Mouse (Mus musculus): ENCODE measurements around the gene Arhgap10.

Arhgap10 gene

GRCm38 (mm10) chr8:77444166-77444870, 73.4 kb downstream of the Arhgap10 start:
- WGBS: 43% methylated on average over 10 of the region's 10 CpGs

- WGBS: 83% methylated on average over 7 of the region's 7 CpGs
Observed at GRCm38 (mm10) chr8:77442452-77442851, 75.3 kb downstream of the Arhgap10 start.

DNA sequence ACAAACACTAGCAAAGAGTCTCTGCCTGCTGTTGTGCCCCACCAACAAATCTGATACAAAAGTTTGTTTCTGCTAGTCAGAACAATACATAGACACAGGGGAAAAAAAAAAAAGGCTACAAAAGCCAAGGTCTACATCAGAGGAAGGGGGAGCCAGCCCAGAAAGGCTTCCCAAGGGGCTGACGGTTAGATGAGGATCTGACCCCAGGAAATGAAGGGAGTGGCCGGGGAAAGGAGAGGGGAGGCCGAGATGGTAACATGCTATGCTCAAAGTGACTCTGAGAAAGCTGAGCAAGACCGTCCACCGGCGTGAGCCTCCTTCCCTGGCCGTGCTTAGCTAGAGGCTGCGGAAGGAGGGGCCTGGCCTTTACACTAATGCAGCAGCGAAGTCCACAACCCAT, 76.8 kb downstream of the Arhgap10 start:
- 82% methylated on average over 9 of the region's 9 CpGs for WGBS

DNA sequence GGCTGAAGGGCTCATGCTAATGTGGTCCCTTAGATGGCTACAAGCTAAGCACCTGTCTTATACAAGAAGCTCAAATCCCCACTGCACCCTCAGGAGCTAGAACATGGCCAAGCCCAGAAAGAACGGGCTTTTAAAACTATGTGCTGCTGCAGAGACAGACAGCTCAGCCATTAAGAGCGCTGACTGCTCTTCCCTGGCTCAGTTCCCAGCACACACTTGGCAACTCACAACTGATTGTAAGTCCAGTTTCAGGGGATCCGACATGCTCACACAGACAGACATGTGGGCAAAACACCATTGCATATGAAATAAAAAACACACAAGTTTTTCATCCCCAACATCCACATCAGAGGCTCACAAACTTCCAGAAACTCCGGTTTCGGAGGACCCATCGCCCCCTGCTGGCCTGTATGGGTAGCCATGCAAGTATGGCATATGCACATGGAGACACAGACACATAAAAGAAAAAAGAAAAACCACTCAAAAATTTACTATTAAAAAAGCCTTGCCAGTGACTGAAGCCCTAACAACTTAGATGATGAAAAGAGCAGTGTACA, 77.4 kb downstream of the Arhgap10 start:
- 70% methylated on average over 6 of the region's 6 CpGs for WGBS

DNA sequence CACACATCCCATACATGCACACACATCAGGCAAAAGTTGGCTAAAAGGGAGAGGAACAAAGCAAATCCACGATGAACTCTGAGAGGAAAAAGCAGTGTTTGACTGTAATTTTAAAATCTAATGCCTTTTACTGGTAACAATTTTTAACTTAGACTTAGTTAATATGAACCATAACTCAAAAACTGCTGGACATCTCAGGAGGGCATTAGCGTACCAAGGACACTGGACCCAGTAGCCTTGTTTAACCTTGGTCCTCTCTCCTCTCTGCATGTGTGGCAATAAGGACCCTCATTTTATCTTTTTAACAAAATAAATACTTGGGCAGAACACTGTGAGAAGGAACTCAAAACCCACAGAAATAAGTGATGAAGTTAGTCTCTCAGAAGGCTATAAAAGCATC, 78.1 kb downstream of the Arhgap10 start:
- WGBS: 92% methylated on average over 2 of the region's 2 CpGs

DNA sequence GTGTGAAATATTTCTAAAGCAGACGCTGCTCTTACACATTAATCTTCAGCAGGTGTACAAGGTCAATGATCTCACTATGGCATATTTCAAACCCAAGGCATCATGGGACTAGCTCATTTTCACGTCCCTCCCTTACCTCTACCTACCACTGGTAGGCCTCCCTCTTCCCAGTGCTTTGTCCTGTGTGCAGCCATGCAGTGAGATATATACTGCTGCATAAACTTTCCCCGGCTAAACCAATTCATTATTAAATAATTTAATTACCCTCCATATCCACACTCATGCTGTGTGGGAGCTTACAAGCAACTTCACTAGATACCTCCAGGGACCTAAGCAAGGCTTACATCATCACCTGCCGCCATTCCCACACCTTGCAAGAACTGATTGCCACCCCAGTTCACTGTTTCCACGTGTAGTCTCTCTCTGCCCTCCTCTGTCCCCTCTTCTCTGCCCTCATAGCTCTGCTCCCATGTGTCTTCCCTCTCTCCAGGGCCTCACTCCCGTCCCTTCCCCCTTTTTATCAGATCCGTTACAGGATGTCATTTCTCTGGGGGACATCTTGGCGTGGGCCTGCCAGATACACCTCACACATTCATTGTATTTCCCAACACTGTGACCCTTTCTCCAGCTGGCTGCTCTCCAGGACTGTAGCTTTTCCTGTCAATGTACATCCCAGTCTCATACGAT, 79.8 kb downstream of the Arhgap10 start:
- 78% methylated on average over 9 of the region's 9 CpGs for WGBS

GRCm38 (mm10) chr8:77436013-77436990, 81.5 kb downstream of the Arhgap10 start:
- WGBS: 74% methylated on average over 15 of the region's 15 CpGs

DNA sequence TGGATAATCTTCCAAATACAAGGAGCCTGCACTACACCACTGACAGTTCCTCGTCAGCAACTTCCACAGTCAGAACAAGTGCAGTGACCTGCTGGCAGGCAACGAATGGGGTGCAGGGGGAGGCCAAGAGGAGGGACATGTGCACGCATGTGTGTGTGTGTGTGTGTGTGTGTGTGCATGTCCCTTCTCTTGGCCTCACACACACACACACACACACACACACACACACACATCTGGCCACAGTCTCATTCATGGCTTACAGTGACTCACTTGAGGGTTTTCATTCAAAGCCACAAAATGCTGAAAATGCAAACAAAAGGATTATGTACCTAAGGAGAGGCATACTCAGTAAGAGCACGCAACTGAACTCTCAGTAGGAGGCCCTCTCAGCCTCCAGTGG, 84.5 kb downstream of the Arhgap10 start:
- WGBS: 43% methylated on average over 4 of the region's 4 CpGs

DNA sequence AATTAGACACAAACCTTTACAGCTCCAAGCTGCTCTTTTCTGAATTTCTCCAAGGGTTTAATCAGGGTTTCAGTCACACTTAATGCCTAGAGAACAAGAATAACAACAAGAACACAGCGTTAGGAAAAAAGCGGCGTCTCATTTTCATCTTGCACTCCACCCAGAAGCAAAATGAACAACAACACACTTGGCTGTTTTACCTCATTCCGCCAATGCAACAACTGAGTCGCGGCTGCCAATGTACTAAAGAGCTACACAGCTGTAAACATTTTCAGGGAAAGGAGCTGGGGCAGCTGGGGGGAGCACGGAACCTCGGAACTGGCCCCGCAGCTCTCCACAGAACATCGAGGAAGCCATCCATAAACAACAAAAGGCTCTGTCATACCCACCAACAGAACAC, 85.0 kb downstream of the Arhgap10 start:
- WGBS: 23% methylated on average over 10 of the region's 10 CpGs

DNA sequence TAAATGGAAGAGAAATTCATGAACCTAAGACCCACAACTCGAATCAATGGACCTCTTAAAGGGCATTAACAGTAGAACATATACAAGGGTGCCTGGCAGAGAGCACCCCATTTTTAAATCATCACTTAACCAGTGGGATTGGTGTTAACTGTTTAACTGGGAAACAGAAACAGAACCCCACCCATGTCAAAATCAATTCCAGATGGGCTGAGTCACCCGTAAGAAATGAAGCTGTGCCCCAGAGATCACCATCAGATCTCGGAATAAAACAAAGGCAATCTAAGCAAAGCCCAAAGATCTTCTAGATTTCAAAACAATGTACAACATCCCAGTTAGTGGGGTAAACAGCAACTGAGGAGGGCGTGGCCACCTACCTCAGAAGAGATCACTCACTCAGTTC, 89.3 kb downstream of the Arhgap10 start:
- 83% methylated on average over 4 of the region's 4 CpGs for WGBS

DNA sequence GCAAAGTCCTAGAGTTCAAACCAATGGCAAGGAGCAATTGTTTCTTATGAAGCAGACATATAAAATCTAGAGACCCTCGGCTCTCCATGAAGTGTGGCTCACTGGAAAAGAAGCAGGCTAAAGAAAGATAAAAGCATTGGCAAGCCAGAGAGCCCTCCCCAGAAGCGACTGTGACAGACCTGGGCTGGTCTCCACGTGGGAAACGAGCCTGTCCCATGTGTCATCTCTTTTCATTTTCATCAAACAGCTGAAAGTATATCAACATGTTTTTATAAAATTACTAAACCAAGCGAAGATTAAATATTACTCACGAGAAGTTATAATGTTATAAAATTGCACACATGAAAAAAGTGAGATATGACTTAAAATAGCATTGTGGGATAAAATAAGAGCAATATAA, 89.7 kb downstream of the Arhgap10 start:
- WGBS: 62% methylated on average over 6 of the region's 6 CpGs

- WGBS: 80% methylated on average over 9 of the region's 9 CpGs
Observed at GRCm38 (mm10) chr8:77427438-77427837, 90.3 kb downstream of the Arhgap10 start.

DNA sequence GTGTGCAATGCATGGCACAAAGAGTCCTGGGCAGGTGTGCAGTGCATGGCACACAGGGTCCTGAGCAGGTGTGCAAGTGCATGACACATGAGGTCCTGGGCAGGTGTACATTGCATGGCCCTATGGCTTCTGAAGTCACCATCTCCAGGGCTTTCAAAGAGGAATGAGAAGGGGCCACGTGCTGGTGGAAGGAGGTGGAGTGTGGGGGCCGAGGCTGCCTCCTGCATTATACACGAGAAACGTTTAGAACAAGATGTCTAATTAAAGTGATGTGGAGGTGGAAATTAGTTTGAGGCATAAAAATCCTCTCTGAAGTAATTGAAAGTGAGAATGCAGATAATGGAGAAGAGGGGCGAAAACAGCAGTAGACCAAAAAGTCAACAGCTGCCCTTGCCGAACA, 93.9 kb downstream of the Arhgap10 start:
- WGBS: 54% methylated on average over 6 of the region's 6 CpGs

- WGBS: 74% methylated on average over 15 of the region's 15 CpGs
Observed at GRCm38 (mm10) chr8:77422632-77423252, 95.0 kb downstream of the Arhgap10 start.

DNA sequence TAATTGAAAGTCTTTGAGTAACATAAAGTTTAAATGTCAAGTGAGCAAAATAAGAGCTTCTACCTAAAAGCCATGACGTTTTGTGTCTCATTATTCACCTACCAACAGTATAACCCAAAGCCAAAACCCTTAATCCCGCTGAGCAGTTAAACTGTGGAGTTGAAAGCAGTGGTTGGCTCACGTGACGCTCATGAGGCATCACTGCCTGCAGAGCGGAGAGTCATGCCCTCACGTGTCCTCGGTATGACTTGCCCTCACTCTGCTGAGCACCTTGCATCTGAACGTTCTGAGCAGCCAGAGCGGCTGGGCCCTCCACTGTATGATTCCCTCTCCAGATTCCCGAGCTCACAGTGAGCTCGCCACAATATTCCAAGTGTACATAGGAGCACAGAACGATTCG, 96.2 kb downstream of the Arhgap10 start:
- WGBS: 86% methylated on average over 13 of the region's 13 CpGs

GRCm38 (mm10) chr8:77419731-77420130, 98.0 kb downstream of the Arhgap10 start:
- 39% methylated on average over 4 of the region's 4 CpGs for WGBS

DNA sequence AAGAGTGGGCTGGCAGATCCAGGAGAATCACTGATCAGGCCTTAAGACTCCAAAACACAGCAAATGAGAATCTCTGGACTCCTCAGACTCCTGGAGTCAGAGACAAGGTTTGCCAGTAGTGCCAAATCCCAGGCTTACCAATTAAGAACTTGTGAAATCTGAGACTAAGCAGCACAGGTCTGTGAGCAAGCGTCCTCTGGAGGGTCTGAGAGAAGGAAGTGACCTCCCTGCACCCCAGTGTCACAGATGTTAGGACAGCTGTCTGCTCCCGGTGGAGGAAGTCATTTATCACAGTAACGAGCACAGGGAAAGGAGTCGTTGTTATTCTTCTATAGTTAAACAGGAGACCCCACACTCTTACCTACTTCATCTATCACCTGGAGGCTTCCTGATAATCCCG, 101.0 kb downstream of the Arhgap10 start:
- WGBS: 53% methylated on average over 5 of the region's 5 CpGs

DNA sequence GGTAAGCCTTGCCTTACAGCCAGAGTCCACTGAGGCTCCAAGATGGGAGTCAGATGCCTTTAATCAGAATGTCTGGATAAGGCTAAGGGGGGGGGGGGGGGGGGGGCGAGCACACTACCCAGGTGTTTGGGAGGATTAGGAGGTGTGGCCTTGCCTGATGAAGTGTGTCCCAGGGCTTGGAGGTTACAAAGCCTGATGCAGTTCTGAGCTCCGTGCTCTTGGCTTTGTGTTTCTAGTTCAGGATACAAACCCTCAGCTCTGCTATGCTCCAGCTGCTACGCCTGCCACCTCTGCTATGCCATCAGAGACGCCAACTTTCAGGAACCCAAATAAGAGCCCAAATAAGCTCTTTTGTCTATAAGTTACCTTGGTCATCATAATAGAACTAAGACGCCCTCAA, 101.7 kb downstream of the Arhgap10 start:
- 72% methylated on average over 5 of the region's 5 CpGs for WGBS

- 98% methylated on average over 15 of the region's 15 CpGs for whole genome bisulfite sequencing
Observed at GRCm38 (mm10) chr8:77411262-77411661, 106.5 kb downstream of the Arhgap10 start.

DNA sequence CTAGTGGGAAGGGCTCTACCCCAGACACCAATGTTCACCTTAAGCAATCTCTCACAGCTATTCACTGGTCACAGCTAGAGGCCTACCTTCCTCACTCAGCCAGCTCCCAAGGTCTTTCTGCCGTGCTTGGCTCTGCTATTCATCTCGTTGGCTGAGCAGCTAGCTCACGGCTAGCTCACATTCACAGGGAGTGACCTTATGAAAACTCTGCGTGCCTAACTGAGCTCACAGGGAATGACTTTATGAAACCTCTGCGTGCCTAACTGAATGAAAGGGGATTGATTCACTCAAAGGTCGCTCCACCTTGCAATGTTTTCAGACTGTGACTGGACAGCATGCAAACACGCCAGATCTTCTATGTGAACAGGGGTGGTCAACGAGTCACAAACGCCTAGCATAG, 107.4 kb downstream of the Arhgap10 start:
- 92% methylated on average over 9 of the region's 9 CpGs for WGBS

GRCm38 (mm10) chr8:77408527-77409215, 109.1 kb downstream of the Arhgap10 start:
- 76% methylated on average over 19 of the region's 19 CpGs for WGBS
